Mouse (Mus musculus) left cerebral cortex, postnatal 4 days (tissue): ENCODE results near the gene Alox12. TPM values are rescaled to one million over a fixed set of nuclear protein-coding genes. Genes with fewer than 3 reads are reported as not detected.

ENCODE experiments used
- DNase-seq: peaks from one replicate; pipeline ENCODE4 v3.0.0-alpha.2; 2022
- intact Hi-C: fragments of 180-260 bp; cut with DNase I; formaldehyde crosslinking; loops from one replicate; pipeline ENCODE4 v1.15.1; 2025
- total RNA-seq, 2 experiments: library from RNA; stranded (reverse); gene quantifications; 2 replicates each; pipeline ENCODE4 v1.2.3; 2021

Gene Alox12
- under 1 TPM; 0.18 to 0.40 TPM for total RNA-seq

DNA sequence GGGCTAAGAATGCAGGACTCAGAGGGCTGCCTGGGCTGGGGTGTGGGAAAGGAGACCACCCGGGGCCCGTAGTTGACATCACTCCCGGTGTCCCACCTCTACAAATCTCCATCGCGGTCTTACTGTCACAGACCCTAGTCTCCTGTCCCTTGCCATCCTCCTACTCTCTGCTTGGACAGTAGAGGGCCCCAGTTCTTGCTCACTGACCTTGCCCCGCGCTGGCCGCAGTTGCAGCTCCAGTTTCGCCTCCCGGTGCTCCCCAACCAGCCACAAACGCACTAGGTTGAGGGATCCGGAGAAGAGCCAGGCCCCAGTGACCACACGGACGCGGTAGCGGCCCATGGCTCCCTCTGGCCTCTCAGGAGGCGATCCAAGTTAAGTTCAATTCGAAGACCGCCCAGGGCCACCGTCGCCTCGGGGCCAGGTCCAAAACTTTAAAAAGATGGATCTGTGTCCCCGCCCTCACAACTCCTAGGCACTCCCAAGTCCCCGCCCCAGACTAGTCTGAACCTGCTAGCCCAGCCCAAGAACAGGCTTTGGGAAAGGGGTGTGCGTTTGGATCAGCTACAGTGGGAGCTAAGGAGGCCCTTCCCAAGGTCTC lies at the start of gene Alox12:
TSS of gene Alox12 (minus strand) at position 423 of the 601 bp plus-strand sequence.
- peak; percentile 33 for DNase-seq
- intact Hi-C loops = no loop called here

DNA sequence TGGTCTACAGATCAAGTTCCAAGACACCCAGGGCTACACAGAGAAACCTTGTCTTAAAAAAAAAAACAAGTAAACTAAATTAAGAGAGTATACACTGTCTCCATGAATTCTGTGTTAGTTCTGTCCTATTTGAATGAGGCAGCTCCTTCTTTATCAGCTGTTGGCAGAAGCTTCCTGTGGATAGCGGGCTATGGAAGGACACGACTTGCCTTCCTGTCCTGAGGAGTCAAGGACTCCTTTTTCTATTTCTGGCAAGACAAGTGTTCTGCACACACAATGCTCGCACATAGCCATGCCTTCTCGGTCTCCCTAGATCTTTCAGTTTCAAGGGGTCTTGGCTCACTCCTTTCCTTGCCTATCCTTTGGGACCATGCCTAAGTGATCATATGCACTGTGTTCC lies 47.1 kb upstream of the Alox12 start:
- intact Hi-C loops = no loop called here
- no peak for DNase-seq

DNA sequence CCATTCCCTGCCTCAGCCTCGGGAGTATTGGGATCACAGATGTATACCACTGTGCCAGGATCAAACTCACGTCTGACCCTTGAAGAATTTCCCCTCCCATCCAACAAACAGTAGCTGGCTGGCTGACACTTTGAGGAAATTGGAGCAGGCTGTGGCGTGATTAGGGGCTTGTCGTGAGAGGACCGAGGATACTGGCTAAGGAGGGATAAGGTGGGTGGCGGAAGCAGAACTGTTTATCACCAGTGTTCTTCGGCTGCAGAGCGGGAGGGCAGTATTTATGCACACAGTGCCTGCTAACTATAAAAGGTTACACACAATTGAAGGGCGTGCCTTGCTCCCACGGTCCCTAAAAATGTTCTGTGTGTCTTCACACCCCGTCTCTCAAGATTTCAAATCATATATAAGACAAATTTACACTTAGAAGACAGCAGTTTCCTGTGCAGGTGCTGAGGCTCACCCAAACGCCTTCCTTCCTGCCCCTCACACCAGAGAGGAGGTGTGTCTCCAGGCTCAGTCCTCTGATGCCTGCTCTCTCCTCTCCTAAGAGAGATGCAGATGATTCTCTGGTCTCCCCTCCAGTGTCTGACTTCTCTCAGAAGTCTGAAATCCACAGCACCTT lies 42.8 kb upstream of the Alox12 start:
- DNase-seq = no peak
- intact Hi-C loops = no loop called here

DNA sequence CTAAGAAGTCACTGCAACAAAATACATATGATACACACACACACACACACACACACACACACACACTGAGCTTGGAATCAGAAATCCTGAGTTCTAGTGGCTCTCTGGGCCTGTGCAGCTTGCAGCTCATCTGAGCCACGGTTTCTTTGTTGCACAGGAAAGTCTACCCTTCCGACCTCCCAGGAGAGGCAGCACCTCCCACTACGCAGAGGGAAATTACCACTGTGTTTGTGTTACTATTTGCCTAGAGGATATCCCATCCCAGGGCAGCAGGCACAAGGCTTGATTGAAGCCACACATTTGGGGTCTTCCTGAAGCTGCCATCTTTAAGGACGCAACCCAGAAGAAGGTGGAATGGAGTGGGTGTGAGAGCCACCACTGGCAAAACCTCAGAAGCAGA lies 42.3 kb upstream of the Alox12 start:
- intact Hi-C loops = no loop called here
- DNase-seq = no peak

DNA sequence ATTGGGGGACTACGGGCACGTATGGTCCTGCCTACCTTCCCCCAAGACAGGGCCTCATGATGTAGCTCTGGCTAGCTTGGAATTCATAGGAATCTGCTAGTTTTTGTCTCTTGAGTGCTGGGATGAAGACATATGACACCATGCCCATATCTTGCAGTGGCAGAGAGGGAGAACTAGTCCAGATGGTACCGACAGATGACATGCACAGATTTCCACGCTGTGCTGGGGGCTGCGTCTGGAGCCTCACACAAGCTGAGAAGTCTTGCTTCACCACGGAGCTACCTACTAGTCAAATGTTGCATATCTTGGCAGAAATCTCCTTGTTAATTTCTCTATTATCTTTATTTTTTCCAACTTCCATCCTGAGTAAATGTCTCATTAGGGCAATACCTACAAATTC lies 38.7 kb upstream of the Alox12 start:
- intact Hi-C loops = no loop called here
- peak; percentile 16 for DNase-seq

DNA sequence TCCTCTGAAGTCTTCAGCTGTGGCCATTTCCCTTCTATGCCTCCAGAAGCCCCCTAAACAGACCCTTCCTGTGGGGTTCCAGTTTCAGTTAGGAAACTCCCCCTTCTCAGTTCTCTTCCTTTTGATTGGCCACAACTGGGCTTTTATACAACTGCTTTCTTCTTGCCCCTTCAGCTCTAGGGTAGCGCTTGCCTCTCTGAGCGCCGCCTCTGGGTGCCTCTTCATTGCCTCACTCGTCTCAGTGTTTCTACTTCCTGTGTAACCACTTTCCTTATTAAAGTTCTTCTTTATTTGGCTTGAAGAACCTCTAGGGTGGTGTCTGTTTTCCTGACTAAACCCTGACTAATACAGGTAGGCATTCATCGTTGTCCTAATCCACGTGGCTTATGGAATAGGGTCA lies 36.1 kb upstream of the Alox12 start:
- no peak for DNase-seq
- intact Hi-C loops = no loop called here

DNA sequence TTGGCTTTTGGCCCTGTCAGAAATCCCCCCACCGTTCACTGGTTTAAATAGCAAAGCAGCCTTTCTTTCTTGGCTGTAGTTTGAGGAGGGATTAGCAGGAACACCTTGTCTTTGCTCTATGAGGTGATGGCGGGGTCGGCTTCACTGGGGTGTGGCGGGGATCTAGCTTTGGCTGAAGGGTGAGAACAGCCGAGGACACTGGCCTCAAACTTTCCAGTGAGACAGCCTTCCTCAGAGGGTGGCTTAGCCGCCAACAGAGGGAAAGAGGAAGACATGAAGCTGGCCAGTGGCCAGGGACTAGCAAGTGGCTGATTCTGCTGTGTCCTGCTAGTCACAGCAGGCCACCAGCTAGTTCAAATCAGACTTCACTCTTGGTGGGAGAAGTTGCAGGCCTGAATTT lies 34.1 kb upstream of the Alox12 start:
- intact Hi-C loops = no loop called here
- peak; percentile 49 for DNase-seq

DNA sequence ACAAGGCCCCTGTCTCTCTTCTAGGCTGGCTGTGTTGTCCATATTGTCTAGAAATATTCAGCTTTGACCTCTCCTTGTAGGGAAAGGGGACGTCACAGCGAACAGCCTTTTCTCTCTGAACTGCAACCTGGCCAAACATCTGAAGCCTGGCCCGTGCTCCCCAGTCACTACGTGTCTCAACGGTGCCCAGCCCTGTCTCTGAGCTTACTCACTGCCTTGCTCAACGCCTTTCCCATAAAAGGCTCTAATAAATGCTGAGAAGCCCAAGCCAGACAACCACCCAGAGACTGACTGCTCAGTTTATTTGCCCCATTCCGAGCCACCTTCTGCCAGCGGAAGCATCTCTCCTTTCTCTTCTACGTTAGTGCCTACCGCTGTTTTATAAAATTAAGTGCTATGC lies 32.9 kb upstream of the Alox12 start:
- no peak for DNase-seq
- intact Hi-C loops = no loop called here

DNA sequence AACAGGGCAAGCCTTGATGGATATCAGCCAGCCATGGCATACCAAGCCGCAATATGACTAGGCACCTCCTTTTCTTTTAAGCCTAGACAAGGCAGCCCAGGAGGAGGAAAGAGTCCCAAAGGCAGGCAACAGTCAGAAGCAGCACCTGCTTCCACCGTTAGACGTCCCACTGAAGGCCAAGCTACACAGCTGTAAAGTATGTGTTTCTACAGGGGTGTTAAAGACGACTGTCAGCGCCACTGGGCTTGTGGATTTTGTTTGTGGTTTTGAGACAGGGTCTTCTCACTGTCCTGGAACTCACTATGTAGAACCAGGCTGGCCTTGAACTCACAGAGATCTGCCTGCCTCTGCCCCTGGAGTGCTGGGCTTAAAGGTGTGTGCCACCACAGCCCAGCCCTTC lies 30.5 kb upstream of the Alox12 start:
- no peak for DNase-seq
- intact Hi-C loops = no loop called here

DNA sequence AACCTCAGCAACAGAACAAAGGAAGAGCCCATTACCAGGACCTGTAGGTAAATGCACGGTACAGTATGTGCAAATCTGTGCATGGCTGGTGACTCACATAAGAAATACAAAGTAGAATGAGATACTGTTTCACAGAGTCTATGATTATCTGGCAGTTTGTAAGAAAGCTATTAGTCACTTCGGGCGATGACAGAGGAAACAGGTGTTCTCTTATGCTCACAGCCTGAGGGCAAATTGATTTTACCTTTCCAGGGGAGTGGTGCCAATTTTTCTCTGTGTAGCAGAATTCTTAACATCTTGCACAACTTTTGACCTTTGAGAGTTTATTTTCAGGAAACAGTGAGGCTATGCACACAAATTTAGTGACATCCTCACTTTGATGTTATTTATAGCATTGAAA lies 29.6 kb upstream of the Alox12 start:
- intact Hi-C loops = no loop called here
- DNase-seq = no peak

DNA sequence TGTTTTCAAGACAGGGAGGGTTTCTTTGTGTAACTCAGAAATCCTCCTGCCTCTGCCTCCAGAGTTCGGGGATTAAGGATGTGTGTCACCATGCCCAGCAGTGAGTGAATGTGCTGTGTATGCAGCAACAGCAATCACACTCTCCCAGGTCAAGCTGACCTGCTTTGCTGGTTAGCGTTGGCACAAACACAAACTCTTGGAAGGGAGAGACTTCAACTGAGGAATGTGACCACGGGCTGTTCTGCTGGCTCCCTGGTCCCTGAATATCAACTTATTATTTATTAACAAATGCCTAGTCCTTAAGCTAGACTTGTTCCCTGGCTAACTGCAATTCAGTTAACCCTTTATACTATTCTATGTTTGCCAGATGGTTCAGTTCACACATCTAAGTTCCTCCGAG lies 28.5 kb upstream of the Alox12 start:
- DNase-seq = no peak
- intact Hi-C loops = no loop called here

DNA sequence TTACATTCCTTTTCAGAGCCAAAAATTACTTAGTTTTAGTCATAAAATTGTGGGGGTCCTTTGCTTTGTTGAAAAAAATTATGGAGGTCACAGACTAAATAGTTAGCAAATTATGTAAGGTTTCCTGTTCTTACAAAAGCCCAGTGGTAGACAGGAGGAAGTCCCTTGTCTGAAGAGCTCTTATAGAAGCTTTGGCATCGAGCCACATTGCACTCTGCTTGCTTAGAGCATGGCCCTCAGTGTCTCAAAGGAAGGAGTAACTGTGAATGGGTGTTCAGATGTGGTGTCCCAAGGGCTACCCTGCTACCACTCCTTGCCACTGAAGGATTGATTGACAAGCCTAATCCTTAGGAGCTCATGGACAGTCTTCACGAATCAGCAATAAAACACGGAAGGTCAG lies 25.3 kb upstream of the Alox12 start:
- intact Hi-C loops = no loop called here
- no peak for DNase-seq

DNA sequence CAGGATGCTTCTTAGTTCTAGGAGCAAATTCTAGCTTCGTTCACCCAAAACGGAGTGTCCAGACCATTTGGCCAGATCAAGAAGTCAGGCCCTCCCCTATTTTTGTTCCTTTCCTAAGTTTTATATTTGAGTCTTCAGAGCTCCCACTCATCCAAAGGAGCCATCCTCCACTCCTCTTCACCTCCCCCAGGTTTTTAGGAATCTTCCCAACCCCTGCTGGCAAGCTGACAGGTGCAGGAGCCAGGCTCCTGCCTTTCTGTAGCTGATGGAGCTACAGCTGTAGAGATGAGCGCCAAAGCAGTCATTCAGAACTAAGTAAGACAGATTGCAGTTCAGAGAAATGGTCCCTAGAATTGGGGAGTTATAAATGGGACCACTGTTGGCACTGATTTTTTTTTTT lies 23.8 kb upstream of the Alox12 start:
- intact Hi-C loops = no loop called here
- DNase-seq = peak; percentile 40

DNA sequence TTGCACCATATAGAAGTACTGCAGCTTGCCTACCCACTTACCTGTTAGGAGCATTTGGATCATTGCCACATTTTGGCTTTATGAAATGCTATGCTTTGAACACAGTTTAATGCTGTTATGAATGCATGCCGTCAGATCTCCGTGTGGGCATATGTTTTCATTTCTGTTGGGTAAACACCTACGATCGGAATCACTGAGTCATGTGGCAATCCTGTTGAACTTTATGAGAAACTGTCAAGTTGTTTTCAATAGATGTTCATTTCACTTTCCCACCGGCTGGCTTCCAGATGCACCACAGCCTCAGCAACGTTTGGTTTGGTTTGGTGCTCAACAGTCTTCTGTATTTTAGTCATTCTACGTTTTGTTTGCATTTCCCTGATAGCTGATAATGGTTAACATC lies 16.5 kb upstream of the Alox12 start:
- DNase-seq = no peak

DNA sequence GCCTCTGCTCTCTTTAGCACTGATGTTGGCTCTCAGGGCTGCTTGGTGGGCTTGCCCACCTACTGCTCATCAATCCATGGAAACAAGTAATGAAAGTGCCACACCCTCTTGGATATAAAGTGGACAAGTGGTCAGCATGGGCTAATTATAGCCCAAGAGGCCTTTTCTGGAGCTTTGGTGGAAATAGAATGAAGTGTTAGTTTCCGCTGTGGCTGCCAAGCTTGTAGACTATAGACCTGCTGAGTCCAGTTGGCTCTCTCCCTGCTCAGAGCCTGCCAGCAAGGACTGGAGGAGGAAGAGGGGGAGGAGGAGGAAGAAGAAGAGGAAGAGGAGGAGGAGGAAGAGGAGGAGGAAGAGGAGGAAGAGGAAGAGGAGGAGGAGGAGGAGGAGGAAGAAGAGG lies 11.3 kb upstream of the Alox12 start:
- intact Hi-C loops = no loop called here
- no peak for DNase-seq

More for the DNA sequence above, 16.5 kb upstream of the Alox12 start:
- intact Hi-C loops = no loop called here

DNA sequence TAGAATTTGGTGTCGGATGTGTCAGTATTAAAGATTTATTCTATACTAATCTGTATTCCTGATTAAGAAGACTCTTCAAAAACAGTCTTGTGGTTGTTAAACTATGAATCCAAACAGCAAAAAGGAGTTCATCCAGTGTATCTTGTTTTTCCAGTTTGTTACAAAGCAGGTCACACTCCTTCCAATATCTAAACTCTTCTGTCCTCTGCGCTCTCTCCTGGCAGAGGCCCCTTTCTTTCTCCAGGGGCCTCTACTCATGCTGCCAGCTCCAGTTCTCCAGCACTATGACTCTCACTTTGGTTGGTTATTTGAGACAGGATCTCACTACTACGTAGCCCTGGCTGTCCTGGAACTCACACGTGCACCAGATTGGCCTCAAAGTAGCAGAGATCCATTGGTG lies 10.7 kb upstream of the Alox12 start:
- no peak for DNase-seq
- intact Hi-C loops = no loop called here

DNA sequence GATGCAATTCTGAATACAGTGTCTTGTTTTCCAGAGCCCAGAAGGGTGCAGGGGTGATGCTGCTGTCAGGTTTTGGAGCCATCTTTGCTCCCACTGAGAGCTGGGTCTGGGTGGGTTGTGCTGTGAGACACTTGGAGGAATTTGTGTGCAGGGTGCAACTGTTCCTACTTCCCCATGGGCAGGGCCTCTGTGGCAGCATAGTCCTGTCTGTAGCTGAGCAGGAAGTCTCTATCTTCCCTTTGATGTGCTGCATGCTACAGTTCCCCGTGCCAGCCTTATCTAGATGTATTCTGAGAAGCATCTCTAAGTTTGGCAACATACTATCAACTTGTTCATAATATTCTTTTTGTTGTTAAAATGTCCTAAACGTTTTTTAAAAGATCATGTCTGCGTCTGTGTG lies 10.1 kb upstream of the Alox12 start:
- no peak for DNase-seq
- intact Hi-C loops = no loop called here

DNA sequence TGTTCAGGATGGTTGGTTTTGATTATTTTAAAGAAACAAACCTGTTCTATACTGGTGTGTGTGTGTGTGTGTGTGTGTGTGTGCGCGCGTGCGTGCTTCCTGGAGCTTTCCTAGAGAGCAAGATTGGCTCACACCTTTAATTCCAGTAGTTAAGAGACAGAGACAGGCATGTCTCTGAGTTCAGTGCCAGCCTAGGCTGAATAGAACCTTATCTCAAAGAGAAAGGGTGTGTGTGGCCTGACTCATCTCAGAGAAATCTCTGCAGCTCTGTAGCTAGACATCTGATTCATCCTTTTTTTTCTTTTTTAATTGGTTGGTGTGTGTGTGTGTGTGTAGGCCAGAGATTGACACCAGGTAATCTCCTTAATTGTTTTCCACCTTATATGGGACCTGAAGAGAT lies 3.9 kb upstream of the Alox12 start:
- intact Hi-C loops = no loop called here
- DNase-seq = no peak

DNA sequence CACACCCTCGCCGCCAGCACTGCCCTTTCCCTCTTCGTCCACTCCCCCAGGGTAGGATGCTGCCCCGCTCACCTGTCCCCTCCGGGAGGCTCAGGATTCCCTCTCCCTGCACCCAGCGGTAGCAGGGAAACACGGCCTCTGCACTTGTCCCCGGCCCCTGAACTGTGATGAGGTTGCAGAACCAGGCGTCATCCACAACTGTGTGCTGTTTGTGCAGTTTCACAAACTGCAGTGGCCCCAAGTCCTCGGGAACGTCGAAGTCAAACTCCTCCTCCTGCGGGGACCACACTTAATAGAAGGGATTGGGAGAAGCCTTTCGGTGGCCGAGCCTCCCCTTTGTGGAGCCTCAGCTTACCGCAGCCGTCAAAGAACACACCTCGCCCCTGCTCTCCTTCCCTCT lies 816 bp downstream of the Alox12 start:
- intact Hi-C loops = no loop called here
- DNase-seq = no peak

DNA sequence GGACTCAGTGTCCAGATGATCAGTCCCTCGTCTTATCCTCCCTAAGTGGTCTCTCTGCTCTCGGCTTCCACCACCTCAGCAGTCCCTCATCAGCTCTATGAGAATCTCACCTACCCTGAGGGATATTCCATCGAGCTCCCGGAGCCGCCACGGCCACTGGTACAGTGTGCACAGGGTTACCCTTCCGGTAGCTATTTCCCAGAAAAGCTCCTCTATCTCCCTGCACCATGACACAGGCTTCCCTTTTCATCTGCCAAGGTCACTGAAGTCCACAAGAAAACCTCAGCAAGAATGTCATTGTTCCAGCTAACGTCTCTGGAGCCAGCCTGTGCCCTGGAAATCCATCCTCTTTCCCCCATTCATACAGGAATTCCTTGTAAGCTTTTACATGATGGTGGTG lies 3.3 kb downstream of the Alox12 start:
- intact Hi-C loops = no loop called here
- no peak for DNase-seq

DNA sequence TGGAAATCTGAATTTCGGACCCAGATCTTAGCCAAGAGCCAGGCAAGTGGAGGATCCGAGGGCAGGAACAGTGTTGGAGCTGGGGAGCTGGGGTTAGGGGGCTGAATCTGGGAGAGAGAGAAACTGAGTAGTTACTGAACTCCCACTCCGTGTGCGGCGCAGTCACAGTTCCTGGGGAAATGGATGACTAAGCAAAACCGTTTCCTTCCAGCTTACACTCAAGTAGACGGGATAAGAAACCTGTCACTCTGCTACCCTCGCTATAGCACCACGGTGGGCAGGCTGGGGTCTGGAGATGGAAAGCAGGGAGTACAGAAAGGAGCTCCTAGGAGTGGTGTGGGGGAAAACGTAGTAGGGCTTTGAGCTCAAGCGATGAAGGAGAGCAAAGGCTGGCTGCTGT lies 5.0 kb downstream of the Alox12 start:
- intact Hi-C loops = no loop called here
- no peak for DNase-seq

DNA sequence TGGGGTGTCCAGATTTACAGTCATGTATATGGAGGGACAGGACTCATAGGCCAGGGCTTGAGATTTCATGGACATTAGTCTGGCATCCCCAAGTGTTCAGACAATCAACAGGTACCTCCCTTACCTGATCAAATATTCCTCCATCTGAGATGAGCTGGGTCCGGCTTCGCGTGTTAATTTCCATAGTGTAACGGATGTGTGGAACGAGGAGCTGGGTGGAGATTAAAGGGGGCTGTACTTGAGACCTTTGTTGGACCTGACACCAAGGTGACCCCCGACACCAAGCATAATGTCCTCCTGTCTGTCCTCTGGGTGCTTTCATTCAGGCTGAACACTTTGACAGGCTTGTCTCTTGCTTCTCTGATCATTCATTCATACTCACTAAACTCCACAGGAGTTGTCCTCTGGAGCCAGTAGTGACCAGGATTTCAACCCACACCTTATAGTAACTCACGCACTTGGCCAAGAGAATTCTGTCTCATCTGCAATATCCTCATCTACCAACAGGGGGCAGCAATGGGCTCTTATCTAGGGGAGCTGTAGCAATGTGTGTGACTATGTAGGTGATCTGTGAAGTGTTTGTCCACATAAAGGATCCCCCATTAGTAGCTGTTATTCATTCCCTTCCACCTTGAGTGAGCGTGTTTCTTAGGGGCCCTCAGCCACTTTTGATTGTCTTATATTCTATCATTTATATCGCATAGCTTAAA lies 7.9 kb downstream of the Alox12 start:
- peak; percentile 69 for DNase-seq
- intact Hi-C loops = no loop called here
